Mouse (Mus musculus) liver, embryonic 14.5 days (tissue): ENCODE measurements at regions not wholly inside any gene's neighbourhood (a gene's known extent, or its start where the extent isn't known, plus 50 kb on each side); places are given as distances from the start of the nearest gene placed in this dataset.

Experiments
- CTCF ChIP-seq: IDR thresholded peaks from 2 replicates; pipeline ENCODE4 v1.5.1; 2016; ENCODE audit warnings: antibody characterized with exemption, low read depth, control low read depth
- EP300 ChIP-seq: IDR thresholded peaks from 2 replicates; pipeline ENCODE4 v1.6.1; 2016; ENCODE audit warnings: antibody characterized with exemption, low read depth

GRCm38 (mm10) chr1:55820866-55821500 is 415.3 kb downstream of the Plcl1 start:
- TF ChIP-seq CTCF: no peak
- no peak for TF ChIP-seq EP300
